Mouse (Mus musculus) lung, postnatal 0 days (tissue): ENCODE measurements around the gene Rph3a. TPM values are rescaled to one million over a fixed set of nuclear protein-coding genes. Genes with fewer than 3 reads are reported as not detected.

ENCODE experiments used
- ATAC-seq: fragments of 200-750 bp; cut with Nextera tagmentation; 2 replicates; pipeline ENCODE4 v1.8.0; 2017; ENCODE audit warnings: moderate library complexity
- DNase-seq: peaks from one replicate; pipeline ENCODE4 v3.0.0-alpha.2; 2016; ENCODE audit warnings: low spot score
- H3K27ac ChIP-seq: fragments of 300-500 bp; sonication (generic); 2 replicates; pipeline ENCODE4 v1.5.1; 2014; ENCODE audit warnings: antibody characterized with exemption, mild to moderate bottlenecking, low read length, mixed read lengths
- H3K27me3 ChIP-seq: fragments of 300-500 bp; sonication (generic); replicated peaks from 2 replicates; pipeline ENCODE4 v1.6.1; 2014; ENCODE audit warnings: low read length, mixed read lengths; ENCODE audit not compliant: insufficient read depth
- H3K36me3 ChIP-seq: fragments of 300-500 bp; sonication (generic); 2 replicates; pipeline ENCODE4 v1.6.1; 2014; ENCODE audit warnings: low read length, mixed read lengths; ENCODE audit not compliant: insufficient read depth
- H3K4me1 ChIP-seq: fragments of 300-500 bp; sonication (generic); 2 replicates; pipeline ENCODE4 v1.6.1; 2014; ENCODE audit warnings: antibody characterized with exemption, low read depth, low read length, mixed read lengths; ENCODE audit not compliant: insufficient read depth
- H3K4me2 ChIP-seq: fragments of 300-500 bp; sonication (generic); replicated peaks from 2 replicates; pipeline ENCODE4 v1.6.1; 2014; ENCODE audit warnings: low read depth, mild to moderate bottlenecking, low read length, moderate library complexity, mixed read lengths
- H3K4me3 ChIP-seq: fragments of 300-500 bp; sonication (generic); 2 replicates; pipeline ENCODE4 v1.5.1; 2014; ENCODE audit warnings: low read depth, low read length
- H3K9ac ChIP-seq: fragments of 300-500 bp; sonication (generic); replicated peaks from 2 replicates; pipeline ENCODE4 v1.6.1; 2014; ENCODE audit warnings: low read depth, mild to moderate bottlenecking
- H3K9me3 ChIP-seq: fragments of 300-500 bp; sonication (generic); 2 replicates; pipeline ENCODE4 v1.6.1; 2016; ENCODE audit warnings: low read length, mixed read lengths
- CTCF ChIP-seq: IDR thresholded peaks from 2 replicates; pipeline ENCODE4 v1.5.1; 2016; ENCODE audit warnings: antibody characterized with exemption, mild to moderate bottlenecking
- EP300 ChIP-seq: IDR thresholded peaks from 2 replicates; pipeline ENCODE4 v1.6.1; 2016; ENCODE audit warnings: antibody characterized with exemption, mild to moderate bottlenecking, control low read depth
- WGBS: fragments of 180-500 bp; shearing (Covaris S2); extraction: QIAGEN DNeasy Blood & Tissue Kit; methylation state at CpG from one replicate; pipeline ENCODE4 v1.1.7; 2014; 5-methylcytosine and 5-hydroxymethylcytosine counted together
- polyA plus RNA-seq: library from polyadenylated mRNA; unstranded; fragments of >200 nt; fragmentation: Nextera tagmentation; extraction: Ambion mirVana; gene quantifications from 2 replicates; pipeline ENCODE4 v1.2.1, GENCODE M21; 2015

Gene Rph3a
- polyA plus RNA-seq, 1 experiment from 2014 or later: not detected

GRCm38 (mm10) chr5:120981211-120981610, 28.7 kb downstream of the Rph3a start:
- TF ChIP-seq CTCF (no peak), EP300 (no peak)
- no peak overlapping the region for H3K27ac ChIP-seq
- DNase-seq: no peak
- no peaks in the 10 kb centered on the region for H3K36me3 ChIP-seq
- H3K4me2 ChIP-seq: no peak overlapping the region
- 93% methylated on average over 11 of the region's 11 CpGs for WGBS
- H3K4me1 ChIP-seq: no peaks in the 10 kb centered on the region
- ATAC-seq: no peak
- no peak overlapping the region for H3K9ac ChIP-seq
- no peaks in the 10 kb centered on the region for H3K27me3 ChIP-seq
- no peaks in the 10 kb centered on the region for H3K9me3 ChIP-seq
- no peak overlapping the region for H3K4me3 ChIP-seq

DNA sequence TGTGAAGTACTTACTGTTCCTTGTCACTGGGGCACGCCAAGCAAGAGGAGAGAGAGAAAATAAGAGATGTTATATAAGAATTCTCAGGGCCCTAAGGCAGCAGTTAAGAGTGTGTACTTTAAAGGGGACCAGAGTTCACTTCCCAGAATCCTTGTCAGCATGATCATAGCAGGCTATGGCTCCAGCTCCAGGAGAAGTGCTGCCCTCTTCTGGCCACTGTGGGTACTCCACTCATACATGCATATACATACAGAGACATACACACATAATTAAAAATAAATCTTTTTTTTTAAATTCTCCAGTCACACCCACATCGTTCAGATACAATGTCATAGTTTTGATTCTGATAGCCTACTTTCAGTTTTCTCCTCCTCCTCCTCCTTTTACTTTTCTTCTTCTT, 29.8 kb downstream of the Rph3a start:
- no peak overlapping the region for H3K4me3 ChIP-seq
- ATAC-seq (no peak), DNase-seq (no peak)
- no peaks in the 10 kb centered on the region for H3K27me3 ChIP-seq
- no peak overlapping the region for H3K27ac ChIP-seq
- TF ChIP-seq EP300 (no peak), CTCF (no peak)
- H3K4me2 ChIP-seq: no peak overlapping the region
- no peaks in the 10 kb centered on the region for H3K9me3 ChIP-seq
- H3K36me3 ChIP-seq: no peaks in the 10 kb centered on the region
- 77% methylated on average over 2 of the region's 2 CpGs for WGBS
- no peaks in the 10 kb centered on the region for H3K4me1 ChIP-seq
- no peak overlapping the region for H3K9ac ChIP-seq

DNA sequence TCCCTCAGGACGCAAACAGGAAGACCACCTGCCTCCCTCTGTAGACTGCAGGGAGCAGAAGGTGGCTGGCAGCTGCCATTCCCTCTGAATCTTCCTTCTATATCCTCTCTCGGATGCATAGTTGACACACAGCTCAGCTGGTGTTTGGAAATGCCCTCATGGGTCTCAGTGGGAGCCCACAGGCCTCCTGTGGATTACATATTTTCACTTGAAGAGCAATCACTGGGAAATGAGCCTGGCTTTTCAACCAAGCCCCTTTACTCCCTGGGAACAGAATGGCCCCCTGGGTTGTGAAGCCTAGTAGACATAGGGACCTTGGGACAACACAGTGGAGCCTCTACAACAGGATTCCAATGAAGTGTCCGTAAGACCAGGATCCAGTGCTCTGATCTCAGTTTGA, 33.8 kb downstream of the Rph3a start:
- H3K4me2 ChIP-seq: no peak overlapping the region
- no peaks in the 10 kb centered on the region for H3K36me3 ChIP-seq
- DNase-seq (no peak), ATAC-seq (no peak)
- H3K9me3 ChIP-seq: no peaks in the 10 kb centered on the region
- no peak for TF ChIP-seq CTCF
- TF ChIP-seq EP300: no peak
- H3K4me1 ChIP-seq: no peaks in the 10 kb centered on the region
- H3K4me3 ChIP-seq: no peak overlapping the region
- H3K27me3 ChIP-seq: no peaks in the 10 kb centered on the region
- H3K9ac ChIP-seq: no peak overlapping the region
- H3K27ac ChIP-seq: no peak overlapping the region
- WGBS: 30% methylated on average over 3 of the region's 3 CpGs

GRCm38 (mm10) chr5:120974522-120974921, 35.4 kb downstream of the Rph3a start:
- Histone ChIP-seq H3K4me2 (no peak overlapping the region), H3K27ac (no peak overlapping the region), H3K36me3 (no peaks in the 10 kb centered on the region), H3K4me3 (no peak overlapping the region), H3K27me3 (no peaks in the 10 kb centered on the region), H3K9me3 (no peaks in the 10 kb centered on the region), H3K4me1 (no peaks in the 10 kb centered on the region), H3K9ac (no peak overlapping the region)
- WGBS: 47% methylated on average over 8 of the region's 8 CpGs
- TF ChIP-seq CTCF (no peak), EP300 (no peak)
- ATAC-seq (no peak), DNase-seq (no peak)

DNA sequence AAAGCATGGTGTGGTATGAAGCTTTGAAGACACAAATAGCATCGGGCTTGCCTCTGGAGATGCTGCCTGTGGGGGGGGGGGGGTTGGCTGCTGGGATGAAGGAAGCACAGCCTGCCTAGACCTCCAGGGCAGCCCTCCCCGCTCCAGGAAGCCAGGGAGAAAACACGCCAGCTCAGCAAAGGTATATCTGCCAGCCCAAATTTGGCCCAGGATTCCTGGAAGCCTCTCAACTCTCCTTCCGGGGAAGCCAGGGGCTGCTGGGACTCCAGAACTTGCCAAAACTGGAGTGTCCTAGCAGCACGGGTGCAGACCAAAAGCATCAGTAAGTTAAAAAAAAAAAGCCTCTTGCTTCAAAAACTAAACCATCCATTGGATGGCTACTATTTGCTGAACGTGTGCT, 37.6 kb downstream of the Rph3a start:
- H3K9me3 ChIP-seq: no peaks in the 10 kb centered on the region
- 56% methylated on average over 6 of the region's 6 CpGs for WGBS
- ATAC-seq (no peak), DNase-seq (no peak)
- H3K4me1 ChIP-seq: no peaks in the 10 kb centered on the region
- no peak overlapping the region for H3K9ac ChIP-seq
- no peak overlapping the region for H3K4me2 ChIP-seq
- no peak for TF ChIP-seq EP300
- no peak for TF ChIP-seq CTCF
- no peaks in the 10 kb centered on the region for H3K27me3 ChIP-seq
- H3K4me3 ChIP-seq: no peak overlapping the region
- no peaks in the 10 kb centered on the region for H3K36me3 ChIP-seq
- H3K27ac ChIP-seq: no peak overlapping the region

GRCm38 (mm10) chr5:120971326-120971725, 38.6 kb downstream of the Rph3a start:
- no peaks in the 10 kb centered on the region for H3K36me3 ChIP-seq

GRCm38 (mm10) chr5:120969703-120970102, 40.2 kb downstream of the Rph3a start:
- Histone ChIP-seq H3K27me3 (no peaks in the 10 kb centered on the region), H3K27ac (no peak overlapping the region), H3K4me2 (no peak overlapping the region), H3K36me3 (no peaks in the 10 kb centered on the region), H3K9me3 (no peaks in the 10 kb centered on the region), H3K4me3 (no peak overlapping the region), H3K4me1 (no peaks in the 10 kb centered on the region), H3K9ac (no peak overlapping the region)
- WGBS: 37% methylated on average over 4 of the region's 4 CpGs
- TF ChIP-seq CTCF (no peak), EP300 (no peak)
- DNase-seq (no peak), ATAC-seq (no peak)

More at GRCm38 (mm10) chr5:120971326-120971725, 38.6 kb downstream of the Rph3a start:
- Histone ChIP-seq H3K9ac (no peak overlapping the region), H3K4me1 (no peaks in the 10 kb centered on the region), H3K27ac (no peak overlapping the region), H3K4me2 (no peak overlapping the region), H3K9me3 (no peaks in the 10 kb centered on the region), H3K4me3 (no peak overlapping the region), H3K27me3 (no peaks in the 10 kb centered on the region)
- 74% methylated on average over 1 of the region's 1 CpGs for WGBS
- TF ChIP-seq CTCF (no peak), EP300 (no peak)
- ATAC-seq (no peak), DNase-seq (no peak)
